Mouse (Mus musculus) small intestine, adult 2 months (tissue): Measurements from ENCODE around the gene Pagr1b.

Experiments used
- CTCF ChIP-seq: fragments of 200-500 bp; IDR thresholded peaks from 2 replicates; pipeline ENCODE4 v1.5.1; 2012; ENCODE audit warnings: low read depth, mild to moderate bottlenecking, control low read depth, inconsistent platforms, low read length, moderate library complexity, mixed read lengths; ENCODE audit not compliant: insufficient replicate concordance, insufficient read length; ENCODE audit errors: extremely low read depth
- POLR2A ChIP-seq: fragments of 200-500 bp; IDR thresholded peaks from 2 replicates; pipeline ENCODE4 v1.6.1; 2012; ENCODE audit warnings: low read depth, mild to moderate bottlenecking, control low read depth, inconsistent platforms, low read length, moderate library complexity

DNA sequence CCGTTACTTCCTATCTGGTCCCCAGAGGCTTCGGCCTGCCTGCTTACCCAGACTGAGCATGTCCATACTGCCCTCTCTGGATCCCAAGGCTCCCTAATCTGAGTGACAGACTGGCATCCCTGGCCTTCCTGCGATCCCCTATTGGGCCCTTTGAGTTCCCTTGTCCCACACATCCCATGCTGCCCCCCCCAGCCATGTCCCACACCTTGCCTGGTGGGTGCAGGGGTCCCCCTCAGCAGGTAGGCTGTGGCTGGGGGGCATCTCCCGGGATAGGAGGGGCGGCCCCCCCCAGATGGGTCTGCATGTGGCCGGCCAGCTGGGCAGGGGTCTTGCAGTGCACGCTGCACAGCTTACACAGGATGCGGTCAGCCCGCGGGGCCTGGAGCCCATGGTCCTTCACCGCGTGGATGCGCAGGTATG lies 7.0 kb upstream of the Pagr1b start:
- TF ChIP-seq CTCF = no peak
- TF ChIP-seq POLR2A = no peak
